Mouse (Mus musculus) testis, adult 2 months (tissue): ENCODE measurements around the gene Pip4k2a. TPM values are rescaled to one million over a fixed set of nuclear protein-coding genes. Genes with fewer than 3 reads are reported as not detected.

Source experiments
- H3K27ac ChIP-seq: fragments of 200-500 bp; 2 replicates; pipeline ENCODE4 v1.5.1; 2012; ENCODE audit warnings: low read depth, low read length; ENCODE audit not compliant: control insufficient read depth, insufficient read depth
- H3K27me3 ChIP-seq: fragments of 200-500 bp; 2 replicates; pipeline ENCODE4 v1.6.1; 2012; ENCODE audit warnings: mild to moderate bottlenecking, low read length, moderate library complexity; ENCODE audit not compliant: control insufficient read depth, insufficient read depth
- H3K36me3 ChIP-seq: fragments of 200-500 bp; 2 replicates; pipeline ENCODE4 v1.6.1; 2012; ENCODE audit warnings: mild to moderate bottlenecking, low read length; ENCODE audit not compliant: control insufficient read depth, insufficient read depth
- H3K4me1 ChIP-seq: fragments of 200-500 bp; 2 replicates; pipeline ENCODE4 v1.6.1; 2012; ENCODE audit warnings: low read length; ENCODE audit not compliant: control insufficient read depth, insufficient read depth
- H3K4me3 ChIP-seq: fragments of 200-500 bp; 2 replicates; pipeline ENCODE4 v1.5.1; 2012; ENCODE audit warnings: low read depth, mild to moderate bottlenecking, low read length, moderate library complexity, mixed read lengths; ENCODE audit not compliant: control insufficient read depth
- CTCF ChIP-seq: fragments of 200-500 bp; IDR thresholded peaks from 2 replicates; pipeline ENCODE4 v1.5.1; 2012; ENCODE audit warnings: low read depth, mild to moderate bottlenecking, inconsistent platforms, low read length, moderate library complexity; ENCODE audit not compliant: control insufficient read depth, insufficient read depth, insufficient replicate concordance
- POLR2A ChIP-seq: fragments of 200-500 bp; IDR thresholded peaks from 2 replicates; pipeline ENCODE4 v1.6.1; 2012; ENCODE audit warnings: low read depth, mild to moderate bottlenecking, inconsistent platforms, low read length, moderate library complexity; ENCODE audit not compliant: control insufficient read depth
- polyA plus RNA-seq: library from polyadenylated mRNA; depleted of rRNA; stranded (reverse); fragments of >200 nt; gene quantifications from 2 replicates; pipeline ENCODE4 v1.2.3, GENCODE M21; 2012

Gene Pip4k2a
- polyA plus RNA-seq, 1 experiment, result 1.3 TPM

- Histone ChIP-seq H3K27me3 (no peaks in the 10 kb centered on the region), H3K4me3 (no peak overlapping the region), H3K4me1 (no peaks in the 10 kb centered on the region; the same call in 1 of the 2 replicates), H3K36me3 (no peaks in the 10 kb centered on the region), H3K27ac (no peak overlapping the region)
- TF ChIP-seq CTCF (no peak), POLR2A (no peak)
Measured at GRCm38 (mm10) chr2:18954422-18954821, 43.5 kb downstream of the Pip4k2a start.

- no peaks in the 10 kb centered on the region for H3K36me3 ChIP-seq
- no peaks in the 10 kb centered on the region; the same call in 1 of the 2 replicates for H3K4me1 ChIP-seq
- H3K27me3 ChIP-seq, result no peaks in the 10 kb centered on the region
- no peak overlapping the region for H3K27ac ChIP-seq
- TF ChIP-seq CTCF (no peak), POLR2A (no peak)
- H3K4me3 ChIP-seq, result no peak overlapping the region
Measured at GRCm38 (mm10) chr2:18952102-18952673, 45.7 kb downstream of the Pip4k2a start.

- H3K36me3 ChIP-seq, result no peaks in the 10 kb centered on the region
- no peak overlapping the region for H3K27ac ChIP-seq
- no peak overlapping the region for H3K4me3 ChIP-seq
- H3K27me3 ChIP-seq, result no peaks in the 10 kb centered on the region
- no peak for TF ChIP-seq POLR2A
- H3K4me1 ChIP-seq, result no peaks in the 10 kb centered on the region; the same call in 1 of the 2 replicates
Measured at GRCm38 (mm10) chr2:18950758-18951157, 47.2 kb downstream of the Pip4k2a start.

- H3K36me3 ChIP-seq, result no peaks in the 10 kb centered on the region
- TF ChIP-seq POLR2A, result no peak
- no peak for TF ChIP-seq CTCF
- no peak overlapping the region for H3K27ac ChIP-seq
- H3K4me1 ChIP-seq, result no peaks in the 10 kb centered on the region; the same call in 1 of the 2 replicates
- H3K4me3 ChIP-seq, result no peak overlapping the region
- no peaks in the 10 kb centered on the region for H3K27me3 ChIP-seq
Measured at GRCm38 (mm10) chr2:18948741-18949140, 49.2 kb downstream of the Pip4k2a start.

GRCm38 (mm10) chr2:18947669-18948459 lies 50.1 kb downstream of the Pip4k2a start:
- H3K36me3 ChIP-seq, result no peaks in the 10 kb centered on the region
- TF ChIP-seq CTCF, result no peak
- TF ChIP-seq POLR2A, result no peak
- H3K27me3 ChIP-seq, result no peaks in the 10 kb centered on the region
- no peak overlapping the region for H3K4me3 ChIP-seq
- no peak overlapping the region for H3K27ac ChIP-seq
- no peaks in the 10 kb centered on the region; the same call in 1 of the 2 replicates for H3K4me1 ChIP-seq

GRCm38 (mm10) chr2:18945438-18945837 lies 52.5 kb downstream of the Pip4k2a start:
- Histone ChIP-seq H3K36me3 (no peaks in the 10 kb centered on the region), H3K27ac (no peak overlapping the region), H3K27me3 (no peaks in the 10 kb centered on the region), H3K4me3 (no peak overlapping the region), H3K4me1 (no peaks in the 10 kb centered on the region; the same call in 1 of the 2 replicates)
- TF ChIP-seq POLR2A (no peak), CTCF (no peak)

GRCm38 (mm10) chr2:18943930-18944329 lies 54.0 kb downstream of the Pip4k2a start:
- no peak overlapping the region for H3K27ac ChIP-seq
- H3K27me3 ChIP-seq, result no peaks in the 10 kb centered on the region
- H3K4me1 ChIP-seq, result no peaks in the 10 kb centered on the region; the same call in 1 of the 2 replicates
- H3K4me3 ChIP-seq, result no peak overlapping the region
- no peaks in the 10 kb centered on the region for H3K36me3 ChIP-seq
- TF ChIP-seq CTCF (no peak), POLR2A (no peak)

GRCm38 (mm10) chr2:18943366-18943765 lies 54.6 kb downstream of the Pip4k2a start:
- Histone ChIP-seq H3K27ac (no peak overlapping the region), H3K4me3 (no peak overlapping the region), H3K4me1 (no peaks in the 10 kb centered on the region; the same call in 1 of the 2 replicates), H3K36me3 (no peaks in the 10 kb centered on the region), H3K27me3 (no peaks in the 10 kb centered on the region)
- TF ChIP-seq POLR2A (no peak), CTCF (no peak)
